Comparison of ENCODE assay signal across 22 mouse cellular contexts in the genomic region with DNA sequence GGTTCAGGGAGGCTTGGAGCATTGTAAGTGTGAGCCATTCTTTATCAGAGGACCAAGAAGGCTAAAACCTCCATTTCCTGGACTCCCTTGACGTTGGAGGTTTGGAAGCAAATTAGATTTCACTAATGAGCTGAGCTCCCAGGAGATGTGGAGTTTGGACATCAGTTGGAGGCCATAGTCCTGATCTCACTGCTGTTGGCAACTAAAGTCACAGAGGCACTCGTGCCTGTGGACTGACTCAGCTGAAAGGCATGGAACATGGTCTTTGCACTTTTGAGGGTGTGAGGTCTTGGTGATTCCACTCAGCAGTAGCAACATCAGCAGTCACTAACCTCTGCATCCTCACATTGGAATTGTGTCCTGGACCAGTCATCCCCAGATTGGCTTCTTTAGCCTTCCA.
DNase-seq lines count a peak whose midpoint lies in the region; TF ChIP-seq lines count a peak whose summit lies in the region.
"Had no signal": no experiment of that assay in that cellular context is flagged by ENCODE, and none has a peak within 500 bp of the region (broad histone marks: within the 10 kb centered on the region; RNA-seq: fewer than 3 reads in every experiment).

No protein-coding gene starts in this region.

- DNase-seq in gastrocnemius, adult 2 months: peak; percentile 32
- no peak for DNase-seq in gastrocnemius, postnatal 4 days (ENCODE audit: low spot score in 2 of 2)
- peak; percentile 22 for DNase-seq in heart, postnatal 25 days (ENCODE audit: low spot score)
- DNase-seq in heart, postnatal 4 days: no peak
- DNase-seq in Muller cell, postnatal 12 days (ENCODE audit: inconsistent ontology term): peak; percentile 43
- peak; percentile 59 for DNase-seq in skeletal muscle tissue, adult 2 months (ENCODE audit: low read depth, low spot score)
- no peak for DNase-seq in adrenal gland, postnatal 10 days
- no peak for DNase-seq in thymus, adult 18-20 months
- DNase-seq: adrenal gland, adult 8-10 months; adrenal gland, postnatal 25 days; cerebellum, adult 11 months; cerebellum, adult 18-20 months; cerebellum, adult 8-10 months; cerebellum, adult 9-11 months; cerebellum, postnatal 14 days; cerebellum, postnatal 36 days; embryo, embryonic 11 days had no signal

- no peak overlapping the region for H3K4me3 ChIP-seq in gastrocnemius, adult 2 months
- H3K4me3 ChIP-seq: embryonic facial prominence, embryonic 13.5 days; embryonic facial prominence, embryonic 15.5 days; erythroblast, embryonic 14.5 days; forebrain, embryonic 10.5 days; forebrain, embryonic 12.5 days had no signal

- TF ChIP-seq CTCF in gastrocnemius, adult 2 months (IDR thresholded peaks at IDR 0.05): no peak

- intact Hi-C loops in gastrocnemius, adult 2 months (cut with DNase I): no loop called here
- intact Hi-C loops in heart, postnatal 25 days (cut with DNase I): no loop called here

- H3K27ac ChIP-seq in gastrocnemius, adult 2 months: peak overlapping the region; percentile 8; the same call in 1 of the 2 replicates
- H3K27ac ChIP-seq: embryonic facial prominence, embryonic 13.5 days; embryonic facial prominence, embryonic 15.5 days; forebrain, embryonic 10.5 days; forebrain, embryonic 12.5 days had no signal

Comparison
In these comparisons a context has a peak if more than half of its experiments do, and no peak if none do; other contexts are left out.
1. DNase-seq: peak in gastrocnemius, adult 2 months (single experiment), heart, postnatal 25 days (single experiment), Muller cell, postnatal 12 days (single experiment) and skeletal muscle tissue, adult 2 months (single experiment); none in gastrocnemius, postnatal 4 days (0 of 2), heart, postnatal 4 days (single experiment), adrenal gland, postnatal 10 days (single experiment) and thymus, adult 18-20 months (0 of 2).